Mouse (Mus musculus) spleen, embryonic (tissue): ENCODE data around the gene Pbp2.

Experiments
- CTCF ChIA-PET: fragments of 350-600 bp; sonication (Branson Sonifier 250); formaldehyde crosslinking; loops from one replicate; lab custom pipeline; 2022; lab: Charles Lee

Gene Pbp2

DNA sequence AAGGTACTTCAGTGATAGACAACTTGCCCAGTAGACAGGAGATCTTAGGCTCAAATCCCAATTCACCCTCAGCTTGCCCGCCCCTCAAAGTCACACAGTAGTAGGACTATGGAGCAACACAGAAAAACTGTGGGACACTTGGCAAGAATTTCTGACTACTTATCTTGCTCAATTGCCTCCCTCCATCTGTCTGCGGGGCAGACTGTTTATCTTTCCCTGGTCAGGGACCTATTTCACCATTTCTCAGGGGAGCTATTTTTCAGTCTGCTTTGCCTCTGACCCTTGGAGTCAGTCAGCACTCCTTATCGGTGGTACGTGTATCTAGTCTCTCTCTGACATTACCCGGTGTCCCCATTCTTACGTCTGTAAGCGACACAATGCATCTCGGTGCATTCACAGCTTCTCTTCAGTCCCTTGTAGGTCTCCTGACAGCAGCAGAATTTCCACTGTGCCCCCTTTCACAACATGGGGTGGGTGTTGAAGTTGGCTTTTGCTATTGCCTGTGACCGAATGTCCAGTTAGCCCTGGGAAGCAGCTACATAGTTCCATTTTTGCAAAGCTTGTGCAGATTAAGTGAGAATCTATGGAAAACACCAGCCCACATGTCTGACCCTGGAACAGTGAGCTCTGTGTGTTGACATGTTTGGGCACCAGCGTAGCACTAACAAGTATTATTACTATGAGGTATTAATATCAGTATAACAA, 7.6 kb downstream of the Pbp2 start:
- CTCF ChIA-PET: interaction anchor here (0.5 kb wide), 1 partner anchor 12 kb away, joined by 5 read pairs; no protein-coding TSS in a partner anchor

DNA sequence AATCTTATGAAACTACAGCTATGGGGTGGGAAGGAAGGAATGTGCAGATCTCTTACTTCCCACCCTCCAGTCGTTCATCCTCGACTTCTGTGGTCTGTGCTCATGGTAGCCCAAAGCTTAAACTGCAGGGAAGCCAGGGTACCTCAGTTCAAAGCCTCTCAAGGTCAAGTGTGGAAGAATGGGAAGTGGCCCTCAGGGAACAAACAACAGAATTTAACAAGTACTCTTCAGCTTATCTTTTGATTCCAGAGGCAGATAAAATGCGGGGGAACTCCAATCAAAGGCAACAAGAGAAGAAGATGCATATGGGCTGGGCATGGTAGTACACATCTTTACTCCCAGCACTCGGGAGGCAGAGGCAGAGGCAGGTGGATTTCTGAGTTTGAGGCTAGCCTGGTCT, 9.7 kb downstream of the Pbp2 start:
- CTCF ChIA-PET: no interaction called here

DNA sequence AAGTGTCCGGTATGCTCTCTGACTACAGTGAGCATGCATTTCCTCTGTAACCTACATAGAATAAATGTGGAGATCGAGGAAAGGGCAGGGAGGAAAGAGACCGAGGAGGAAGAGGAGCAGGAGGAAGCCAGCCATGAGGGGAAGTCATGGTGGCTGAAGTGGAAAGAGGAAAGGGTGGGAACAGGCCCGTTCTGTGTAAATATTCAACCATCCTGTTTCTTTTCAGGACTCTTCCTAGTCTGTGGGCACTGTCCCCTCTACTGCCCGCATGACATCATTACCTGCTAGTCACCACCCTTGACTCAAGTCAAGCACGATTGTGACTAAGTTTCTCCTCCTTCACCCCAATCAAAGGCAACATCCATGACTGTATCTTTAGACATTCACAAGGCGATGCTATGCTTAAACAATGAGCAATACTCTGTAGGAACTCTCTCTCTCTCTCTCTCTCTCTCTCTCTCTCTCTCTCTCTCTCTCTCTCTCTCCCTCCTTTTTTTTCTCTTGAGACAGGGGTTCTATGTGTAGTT, 11.1 kb downstream of the Pbp2 start:
- CTCF ChIA-PET: no interaction called here

DNA sequence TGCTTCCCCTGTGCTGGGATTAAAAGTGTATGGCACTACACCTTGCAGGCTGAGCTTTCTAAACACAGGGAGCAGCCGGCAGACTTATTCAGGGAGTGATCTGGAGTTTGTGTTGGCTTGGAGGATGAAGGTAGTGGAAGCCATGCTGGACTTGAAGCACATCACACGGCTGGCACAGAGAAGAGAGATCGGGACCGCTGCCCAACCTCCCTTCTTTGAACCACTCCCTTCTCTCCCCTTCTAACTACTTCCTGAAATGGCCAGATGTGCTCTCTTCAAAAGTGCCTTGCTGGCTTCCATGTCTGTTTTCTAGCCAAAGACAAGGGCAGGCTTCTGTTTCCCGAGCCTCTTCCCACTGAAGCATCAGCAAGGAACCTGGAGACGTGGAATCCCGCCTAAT, 12.6 kb downstream of the Pbp2 start:
- CTCF ChIA-PET: no interaction called here

DNA sequence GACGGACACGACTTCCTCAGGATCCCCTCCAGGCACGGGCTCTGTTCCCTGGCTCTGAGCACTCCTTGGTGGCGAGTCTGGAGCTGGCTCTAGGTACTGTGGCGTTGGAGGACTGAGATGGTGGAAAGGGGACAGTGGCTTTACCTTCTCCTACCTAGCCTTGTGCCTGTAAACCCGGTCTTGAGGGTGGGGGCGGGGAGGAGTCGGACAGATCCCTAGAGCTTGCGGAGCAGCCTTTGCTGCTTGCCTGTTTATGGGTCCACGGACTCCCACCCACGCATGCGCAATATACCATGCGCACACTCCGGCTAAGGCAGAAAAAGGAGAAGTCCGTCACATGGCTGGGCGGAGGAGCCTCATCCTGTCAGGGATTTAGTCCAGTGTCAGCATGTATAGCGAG, 13.9 kb downstream of the Pbp2 start:
- CTCF ChIA-PET: no interaction called here

DNA sequence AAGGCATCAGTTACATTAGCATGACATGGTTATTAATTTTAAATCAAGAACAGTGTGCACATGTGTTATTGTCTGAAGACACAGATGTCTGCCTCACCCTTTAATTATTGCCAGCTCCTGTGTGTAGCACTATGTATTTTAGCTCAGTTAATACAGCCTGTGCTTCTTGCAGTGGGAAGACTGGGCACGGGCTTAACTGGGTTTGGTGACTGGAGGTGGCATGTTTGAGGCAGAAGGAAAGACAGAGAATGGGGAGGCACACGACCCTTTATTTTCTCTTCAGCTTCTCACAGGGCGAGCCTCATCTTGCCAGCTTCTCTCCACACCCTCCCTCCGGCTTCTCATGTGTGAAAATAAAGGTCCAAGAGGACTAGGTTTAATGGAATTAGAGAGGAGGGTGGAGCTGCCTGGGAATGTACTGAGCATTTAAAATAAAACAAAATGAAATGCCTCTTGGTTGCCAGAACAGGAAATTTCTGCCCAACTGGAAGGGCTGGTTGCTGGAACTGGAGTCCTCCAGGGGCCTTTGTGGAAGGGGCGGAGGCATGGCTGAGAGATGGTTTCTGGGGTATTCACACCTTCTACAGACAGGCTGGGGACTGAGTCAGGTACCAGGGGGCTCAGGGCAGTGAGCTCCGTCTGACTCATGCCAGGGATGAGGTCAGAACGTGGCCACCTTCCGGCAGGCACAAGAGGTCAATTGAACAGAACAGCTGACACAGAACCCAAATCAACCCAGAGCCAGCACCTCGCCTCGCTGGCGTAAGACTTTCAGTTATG, 14.9 kb downstream of the Pbp2 start:
- CTCF ChIA-PET: no interaction called here

DNA sequence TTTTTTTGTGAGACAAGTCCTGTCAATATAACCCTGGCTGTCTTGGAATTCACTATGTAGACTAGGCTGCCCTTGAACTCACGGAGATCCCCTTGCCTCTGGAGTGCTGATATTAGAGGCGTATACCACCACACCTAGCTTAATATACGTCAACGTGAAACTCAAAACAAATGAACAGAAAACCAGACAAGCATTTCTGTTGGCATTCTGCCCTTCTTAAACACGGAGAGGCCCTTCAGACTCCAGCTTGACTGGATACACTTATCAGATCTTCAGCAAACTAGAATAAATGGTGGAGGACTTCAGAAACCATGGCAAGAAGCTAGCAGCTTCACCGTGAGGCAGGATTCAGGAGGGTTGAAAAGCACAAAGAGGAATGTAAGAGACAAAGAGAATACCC, 16.1 kb downstream of the Pbp2 start:
- CTCF ChIA-PET: no interaction called here

DNA sequence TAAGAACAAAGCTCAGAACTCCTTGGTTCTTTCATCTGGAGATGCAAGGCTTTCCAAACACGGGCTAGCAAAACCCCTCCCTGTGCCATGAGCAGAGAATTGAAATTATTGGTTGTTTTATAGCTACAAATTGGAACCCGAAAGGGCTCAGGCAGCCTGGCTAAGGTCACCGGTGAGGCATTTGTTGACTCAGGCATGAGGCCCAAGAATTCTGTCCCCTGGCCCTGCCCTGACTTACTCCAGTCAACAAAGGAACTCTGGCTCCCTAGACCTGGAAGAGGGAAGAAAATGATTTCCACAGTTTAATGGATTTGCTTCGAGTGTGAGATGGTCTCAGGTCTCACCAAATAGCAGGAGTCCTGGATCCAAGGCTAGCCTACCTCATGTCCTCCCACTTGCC, 17.8 kb downstream of the Pbp2 start:
- CTCF ChIA-PET: interaction anchor here (0.8 kb wide), 1 partner anchor 647 kb away, joined by 4 read pairs; no protein-coding TSS in a partner anchor

DNA sequence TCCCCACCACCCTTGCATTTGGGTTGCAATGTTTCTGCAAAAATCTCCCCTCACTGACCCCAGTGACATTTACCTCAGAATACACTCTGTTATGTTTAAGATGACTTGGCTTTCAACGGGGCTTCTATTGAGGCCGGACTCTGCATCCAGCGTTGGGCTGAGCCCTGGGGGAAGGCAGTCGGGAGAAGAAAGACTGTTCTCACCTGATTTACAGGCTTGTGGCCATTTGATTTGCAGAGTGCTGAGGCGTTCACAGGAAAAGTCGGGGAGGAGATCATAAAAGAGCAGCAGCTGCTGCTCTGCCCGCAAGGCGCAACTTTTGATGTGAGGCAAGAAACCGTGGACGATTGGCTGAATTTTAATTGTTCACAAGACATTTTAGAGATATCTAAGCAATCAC, 30.3 kb downstream of the Pbp2 start:
- CTCF ChIA-PET: no interaction called here

DNA sequence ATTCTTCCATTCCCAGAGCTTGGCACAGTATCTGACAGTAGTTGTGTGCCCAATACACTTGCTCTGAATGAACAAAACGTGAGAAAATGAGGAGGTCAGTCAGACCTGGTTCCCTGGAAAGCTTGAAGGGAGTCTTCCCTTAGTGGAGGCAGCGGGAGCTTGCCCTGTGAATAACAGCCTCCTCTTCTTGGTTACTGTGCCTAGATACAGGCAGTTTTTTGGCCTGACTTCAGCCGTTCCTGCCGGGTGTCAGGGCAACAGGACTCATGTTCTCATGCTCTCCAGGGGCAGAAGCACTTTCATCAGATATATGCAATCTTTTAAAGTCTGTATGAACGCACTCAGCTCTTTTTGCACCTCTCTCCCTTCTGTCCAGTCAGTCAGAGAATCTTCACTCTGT, 30.9 kb downstream of the Pbp2 start:
- CTCF ChIA-PET: no interaction called here

DNA sequence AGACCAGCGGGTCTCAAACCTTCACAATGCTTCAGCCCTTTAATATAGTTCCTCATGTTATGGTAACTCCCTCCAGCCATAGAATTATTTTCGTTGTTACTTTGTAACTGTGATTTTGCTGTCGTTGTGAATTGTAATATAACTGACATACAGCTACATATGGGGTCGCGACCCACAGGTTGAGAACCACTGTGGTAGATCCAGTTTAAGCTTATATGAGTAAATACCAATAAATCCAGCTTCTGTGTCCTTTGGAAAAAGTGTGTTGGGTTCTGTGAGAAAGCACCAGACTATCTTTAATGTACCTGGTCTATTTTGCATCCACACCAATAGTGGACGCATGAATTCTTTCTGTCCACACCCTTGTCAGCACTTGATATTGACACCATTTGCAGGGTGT, 31.9 kb downstream of the Pbp2 start:
- CTCF ChIA-PET: no interaction called here

DNA sequence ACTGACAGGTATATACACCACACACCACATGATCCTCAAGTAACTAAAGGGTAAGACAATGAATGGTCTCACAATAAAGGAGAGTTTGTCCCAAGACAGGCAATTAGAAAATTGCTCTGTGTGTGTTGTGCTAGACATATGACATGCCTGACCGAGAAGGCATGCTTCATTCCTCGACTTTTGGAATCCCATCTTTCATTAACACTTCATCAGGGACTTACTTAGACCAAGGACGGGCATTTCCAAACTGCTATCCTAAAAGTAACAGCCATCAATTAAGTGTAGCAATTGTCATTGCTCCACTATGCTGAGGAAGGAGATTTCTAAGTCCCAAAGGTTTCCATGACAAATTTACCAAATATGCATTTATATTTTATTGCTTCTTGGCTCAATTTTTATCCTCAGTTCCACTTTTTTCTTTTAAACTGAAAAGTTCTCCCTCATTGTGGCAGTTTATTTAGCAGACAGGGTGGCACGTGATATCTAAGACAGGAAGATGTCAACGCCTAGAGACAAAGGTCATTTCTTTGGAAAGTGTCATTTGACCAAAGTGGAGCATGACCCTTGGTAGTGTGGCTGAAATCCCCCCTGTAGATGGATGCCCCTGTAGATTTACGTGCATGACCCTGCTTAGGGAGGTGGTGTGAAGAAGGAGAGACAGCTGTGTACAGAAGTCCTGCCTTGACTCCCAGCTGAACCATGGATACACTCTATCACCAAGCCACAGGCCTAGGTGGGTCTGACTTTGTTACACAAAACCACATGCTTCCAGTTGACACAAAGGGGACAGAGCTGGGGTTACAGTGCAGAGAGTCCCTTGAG, 33.5 kb downstream of the Pbp2 start:
- CTCF ChIA-PET: no interaction called here

DNA sequence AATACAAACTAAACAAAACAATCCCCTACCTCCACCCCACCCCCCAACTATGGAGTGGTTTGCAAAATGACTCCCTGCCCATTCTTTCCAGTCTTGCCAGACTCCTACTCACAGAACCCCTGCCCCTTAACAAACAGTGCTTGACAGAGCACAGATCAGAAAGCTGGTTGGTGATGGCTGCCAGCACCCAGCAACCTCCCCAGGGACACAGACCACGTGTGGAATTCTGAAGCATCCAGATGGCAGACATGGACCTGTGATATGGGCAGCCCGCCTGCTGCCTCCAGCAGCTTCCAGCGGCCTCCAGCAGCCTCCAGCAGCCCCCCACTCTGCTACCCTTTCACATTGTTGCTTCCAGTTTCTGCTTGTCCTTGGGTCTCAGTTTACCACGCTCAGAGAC, 35.0 kb downstream of the Pbp2 start:
- CTCF ChIA-PET: no interaction called here

DNA sequence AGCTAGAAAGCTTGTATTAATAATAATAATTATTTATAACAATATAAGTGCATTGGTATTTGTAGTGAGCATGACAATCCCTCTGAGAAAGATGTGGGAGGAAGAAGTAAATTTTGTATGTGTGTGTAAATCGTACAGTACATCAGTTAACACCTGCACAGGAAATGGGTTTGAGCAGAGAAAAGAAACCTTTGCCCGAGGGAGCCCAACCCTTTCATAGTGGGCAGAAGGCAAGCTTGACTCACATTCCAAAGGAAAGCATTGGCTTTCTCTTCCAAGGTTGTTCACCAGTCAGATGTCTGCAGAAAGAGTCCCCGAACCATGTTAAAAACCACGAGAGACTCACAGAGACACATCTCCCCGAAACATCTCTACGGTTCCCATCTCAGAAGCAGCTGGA, 37.1 kb downstream of the Pbp2 start:
- CTCF ChIA-PET: no interaction called here

DNA sequence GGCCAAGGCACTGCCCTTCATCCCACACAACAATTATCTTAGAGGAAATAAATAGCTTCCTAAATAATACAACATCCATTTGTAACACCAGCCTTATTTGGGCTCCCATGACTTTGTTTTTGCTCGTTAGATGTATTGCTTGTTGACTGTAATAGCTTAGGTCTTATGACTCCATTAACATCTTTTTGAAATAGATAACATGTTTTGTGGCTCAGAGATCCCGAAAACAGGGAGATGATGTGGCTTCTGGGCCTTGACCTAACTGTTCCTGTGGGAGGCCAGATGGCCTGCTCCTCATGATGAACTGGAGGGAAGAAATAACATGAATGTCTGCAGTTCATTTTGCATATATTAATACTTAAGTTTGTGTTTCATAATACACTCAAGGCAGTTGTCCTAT, 38.4 kb downstream of the Pbp2 start:
- CTCF ChIA-PET: interaction anchor here (0.6 kb wide), 1 partner anchor 13 kb away, joined by 4 read pairs; no protein-coding TSS in a partner anchor

DNA sequence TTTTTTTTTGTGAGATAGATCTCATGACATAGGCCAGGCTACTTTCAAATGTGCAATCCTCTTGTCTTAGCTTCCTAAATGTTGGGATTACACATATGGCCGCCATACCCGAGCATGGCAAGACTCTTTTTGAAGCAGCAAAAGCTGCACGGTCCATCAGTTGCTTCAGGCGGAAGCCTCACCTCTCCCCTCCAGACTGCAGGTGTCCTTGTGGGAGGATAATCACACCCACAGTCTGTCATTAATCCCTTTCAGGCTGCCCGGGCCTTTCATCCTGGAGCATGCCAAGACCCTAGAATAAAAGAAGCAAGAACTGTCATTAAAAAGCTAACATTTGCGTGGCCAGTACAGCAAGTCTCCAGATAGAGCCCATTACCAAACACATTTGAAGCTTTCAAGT, 40.6 kb downstream of the Pbp2 start:
- CTCF ChIA-PET: interaction anchor here (0.6 kb wide), 1 partner anchor 127 kb away, joined by 12 read pairs; no protein-coding TSS in a partner anchor

DNA sequence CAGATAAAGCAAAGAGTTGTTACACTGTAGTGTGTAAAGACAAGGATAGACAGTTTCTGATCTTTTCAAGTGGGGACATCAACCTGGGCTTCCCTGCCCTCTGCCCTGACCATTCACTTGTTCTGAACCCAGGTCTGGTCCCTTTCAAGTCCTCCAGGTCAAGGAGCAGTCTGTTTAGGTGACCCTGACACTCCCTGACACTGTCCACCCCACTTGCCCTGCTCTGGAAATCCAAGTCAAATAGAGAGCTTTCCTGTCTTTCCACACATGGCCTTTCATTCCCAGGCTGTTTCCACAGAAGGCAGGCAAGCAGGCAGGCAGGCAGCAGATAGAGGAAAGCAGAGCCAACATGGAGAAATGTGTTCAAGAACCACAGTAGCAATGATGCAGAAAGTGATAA, 41.8 kb downstream of the Pbp2 start:
- CTCF ChIA-PET: no interaction called here

DNA sequence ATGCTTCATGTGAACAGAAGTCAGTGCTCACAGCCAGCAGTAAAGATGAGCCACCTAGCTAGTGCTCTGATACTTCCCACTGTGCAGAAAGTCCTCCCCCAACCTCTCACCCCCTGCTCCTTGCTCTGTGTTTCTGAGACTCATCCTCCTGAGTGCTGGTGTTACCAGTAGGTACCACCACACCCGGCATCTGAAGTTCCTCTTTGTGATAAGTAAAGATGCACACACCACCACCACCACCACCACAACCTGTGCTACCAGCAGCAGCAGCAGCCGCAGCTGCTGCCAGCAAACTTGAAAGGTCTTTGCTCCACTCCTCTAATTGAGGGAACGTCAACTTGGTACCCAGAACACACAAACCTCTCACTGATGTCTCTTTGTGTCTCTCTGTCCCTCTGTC, 43.0 kb downstream of the Pbp2 start:
- CTCF ChIA-PET: no interaction called here

DNA sequence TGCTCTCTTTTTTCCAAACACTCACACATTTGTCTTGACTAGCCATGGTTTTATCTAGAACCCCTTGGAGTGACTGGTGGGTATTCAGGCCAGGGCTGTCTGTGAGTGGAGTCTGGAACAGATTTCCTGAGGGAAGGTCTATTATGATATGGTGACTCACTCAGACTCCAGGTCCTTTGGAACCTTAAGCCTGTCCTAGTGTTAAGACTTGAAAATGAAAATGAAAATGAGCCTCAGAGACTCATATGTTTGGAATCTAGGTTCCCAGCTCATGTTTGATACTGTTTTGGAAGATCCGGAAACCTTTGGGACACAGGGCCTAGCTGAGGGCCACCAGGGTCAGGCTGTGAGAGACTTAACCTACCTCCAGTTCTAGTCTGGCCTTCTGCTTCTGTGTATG, 44.1 kb downstream of the Pbp2 start:
- CTCF ChIA-PET: no interaction called here

DNA sequence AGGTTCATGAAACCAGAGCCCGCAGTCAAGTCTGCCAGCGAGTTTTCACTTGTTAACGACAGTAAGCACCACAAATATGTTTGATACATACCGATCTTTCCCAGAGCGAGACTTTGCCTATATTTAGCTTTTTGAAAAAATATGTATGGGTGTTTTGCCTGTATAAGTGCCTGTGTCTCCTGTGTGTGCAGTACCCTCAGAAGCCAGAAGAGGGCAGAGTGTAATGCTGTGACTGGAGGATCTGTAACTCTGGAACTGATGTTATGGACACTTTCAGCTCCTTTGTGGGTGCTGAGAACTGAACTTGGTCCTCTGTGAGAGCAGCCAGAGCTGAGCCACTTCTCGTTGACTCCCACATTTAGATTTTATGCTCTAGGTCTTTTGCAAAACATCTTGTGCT, 46.1 kb downstream of the Pbp2 start:
- CTCF ChIA-PET: no interaction called here

DNA sequence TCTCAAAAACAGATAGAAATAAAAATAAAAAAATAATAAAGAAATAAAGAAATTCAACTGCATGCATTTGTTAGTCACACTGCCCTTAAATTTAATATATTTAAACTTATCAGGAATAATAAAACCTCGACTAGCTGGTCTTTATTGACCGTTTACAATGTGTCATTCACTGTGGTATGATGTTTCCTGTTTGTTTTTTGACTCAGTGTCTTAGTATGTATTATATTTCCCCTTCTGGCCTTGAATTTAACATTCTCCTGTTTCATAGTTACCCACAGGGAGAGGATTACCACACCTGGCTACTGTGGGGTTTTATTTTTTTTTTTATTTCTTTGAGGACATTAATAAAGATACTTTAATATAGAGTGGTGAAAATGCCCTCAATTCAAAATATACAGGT, 47.6 kb downstream of the Pbp2 start:
- CTCF ChIA-PET: no interaction called here

DNA sequence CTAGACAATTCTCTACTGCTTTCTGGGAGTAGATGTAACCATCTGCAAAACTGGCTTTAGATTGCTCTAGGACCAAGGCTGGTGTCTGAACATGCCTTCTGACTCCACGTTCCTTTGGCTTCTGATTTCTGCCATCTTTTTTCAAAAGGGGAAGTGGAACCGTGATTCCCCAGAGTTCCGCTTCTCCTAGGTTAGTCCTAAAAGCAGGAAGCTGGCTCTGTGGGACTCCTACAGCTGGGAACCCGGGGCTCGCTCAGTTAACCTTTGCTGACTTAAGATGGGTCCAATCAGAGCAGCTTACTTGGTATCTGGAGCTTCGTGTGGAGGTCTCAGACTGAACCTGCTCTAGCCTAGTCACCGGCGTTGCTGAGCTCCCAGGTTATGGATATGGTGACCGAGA, 49.1 kb downstream of the Pbp2 start:
- CTCF ChIA-PET: no interaction called here
